Mouse (Mus musculus): ENCODE results near the gene Hoxa7. TPM values are rescaled to one million over a fixed set of nuclear protein-coding genes. Genes with fewer than 3 reads are reported as not detected.
A peak's percentile ranks its signal among the peaks of the same experiment; 100 is the strongest.

Gene Hoxa7
- polyA plus RNA-seq, 1 experiment from 2014 or later: 14.9 TPM

DNA sequence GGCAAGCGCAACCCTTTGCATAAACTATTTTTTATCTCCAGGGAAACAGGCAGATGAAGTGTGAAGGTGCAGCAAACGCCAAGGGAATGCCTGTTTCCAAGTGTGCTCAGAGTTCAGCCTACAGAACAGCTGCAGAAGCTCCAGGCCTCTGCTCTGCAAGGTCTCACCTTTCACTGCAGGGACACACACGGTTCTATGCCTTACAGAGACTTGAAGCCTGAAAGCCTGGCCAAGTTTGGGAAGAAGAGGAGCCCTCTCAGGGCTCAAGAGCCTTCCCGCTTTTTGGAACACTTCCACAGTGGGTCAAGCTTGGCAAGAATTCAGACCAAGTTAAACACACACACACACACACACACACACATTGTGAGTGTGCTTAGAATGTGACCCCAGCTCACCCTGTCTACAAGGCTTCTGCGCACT lies 32.5 kb downstream of the Hoxa7 start:
- no peaks in the 10 kb centered on the region for H3K9me3 ChIP-seq

DNA sequence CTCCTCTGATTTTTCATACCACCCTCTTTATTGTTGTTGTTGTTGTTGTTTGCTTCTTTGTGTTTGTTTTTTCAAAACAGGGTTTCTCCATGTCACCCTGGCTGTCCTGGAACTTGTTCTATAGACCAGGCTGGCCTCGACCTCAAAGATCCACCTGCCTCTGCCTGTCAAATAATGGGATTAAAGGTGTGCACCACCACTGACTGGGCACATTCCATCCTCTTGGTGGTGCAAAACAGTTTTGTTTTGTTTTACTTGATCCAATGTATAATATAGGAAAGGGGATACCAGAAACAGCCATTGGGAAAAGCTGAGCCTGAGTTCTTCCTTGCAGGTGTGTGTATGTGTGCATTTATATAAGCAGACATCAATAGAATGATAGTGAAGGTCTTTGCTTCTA lies 35.2 kb downstream of the Hoxa7 start:
- Histone ChIP-seq H3K9ac (peak overlapping the region; percentile 95), H3K27ac (peak overlapping the region; percentile 99), H3K4me3 (0 out of 2 replicates have a peak overlapping the region, but pooled peaks have one; percentile 60), H3K27me3 (peaks cover 97% of the 10 kb centered on the region), H3K4me2 (peak overlapping the region; percentile 64), H3K4me1 (replicated peaks) (peaks cover 69% of the 10 kb centered on the region), H3K9me3 (no peaks in the 10 kb centered on the region), H3K36me3 (no peaks in the 10 kb centered on the region)
- ATAC-seq (ENCODE audit: low FRiP score): no peak
- WGBS: 29% methylated on average over 1 of the region's 1 CpGs

More for the DNA sequence above, 32.5 kb downstream of the Hoxa7 start:
- no peak for ATAC-seq (ENCODE audit: low FRiP score)
- Histone ChIP-seq H3K4me2 (peak overlapping the region; percentile 64), H3K9ac (peak overlapping the region; percentile 95), H3K36me3 (no peaks in the 10 kb centered on the region), H3K4me3 (peak overlapping the region; percentile 60), H3K27ac (peak overlapping the region; percentile 99), H3K4me1 (replicated peaks) (peaks cover 54% of the 10 kb centered on the region), H3K27me3 (peaks cover 95% of the 10 kb centered on the region)
- 9% methylated on average over 5 of the region's 5 CpGs for WGBS

DNA sequence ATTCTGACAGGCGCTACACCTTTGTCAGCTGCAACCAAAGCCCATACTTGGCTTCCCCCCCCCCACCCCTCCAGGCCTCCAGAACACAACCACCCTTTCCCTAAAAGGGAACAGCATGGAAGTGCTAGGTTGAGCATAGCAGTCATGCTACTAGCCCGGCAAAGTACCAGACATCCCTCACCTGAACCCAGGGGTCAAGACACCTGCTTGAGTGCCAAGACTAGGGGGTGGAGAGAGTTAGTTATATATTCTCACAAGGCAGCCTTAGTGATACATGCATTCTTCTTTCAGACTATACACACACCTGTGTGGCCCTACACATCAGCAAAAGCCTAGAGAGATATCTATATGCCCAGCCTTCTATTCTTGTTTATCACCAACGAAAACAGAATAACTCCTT lies 35.8 kb downstream of the Hoxa7 start:
- Histone ChIP-seq H3K36me3 (no peaks in the 10 kb centered on the region), H3K4me1 (replicated peaks) (peaks cover 71% of the 10 kb centered on the region), H3K27ac (peak overlapping the region; percentile 99), H3K27me3 (peaks cover 97% of the 10 kb centered on the region), H3K4me3 (peak overlapping the region; percentile 70), H3K4me2 (peak overlapping the region; percentile 88), H3K9ac (peak overlapping the region; percentile 71), H3K9me3 (no peaks in the 10 kb centered on the region)
- 15% methylated on average over 3 of the region's 3 CpGs for WGBS
- no peak for ATAC-seq (ENCODE audit: low FRiP score)

GRCm38 (mm10) chr6:52185222-52185621 lies 36.4 kb downstream of the Hoxa7 start:
- Histone ChIP-seq H3K27ac (peak overlapping the region; percentile 99), H3K4me3 (peak overlapping the region; percentile 70), H3K9ac (peak overlapping the region; percentile 71), H3K27me3 (peaks cover 97% of the 10 kb centered on the region), H3K36me3 (no peaks in the 10 kb centered on the region), H3K4me1 (replicated peaks) (peaks cover 77% of the 10 kb centered on the region), H3K9me3 (no peaks in the 10 kb centered on the region), H3K4me2 (peak overlapping the region; percentile 88)
- WGBS: 1% methylated on average over 19 of the region's 19 CpGs
- ATAC-seq (ENCODE audit: low FRiP score): no peak

GRCm38 (mm10) chr6:52184668-52185067 lies 37.0 kb downstream of the Hoxa7 start:
- Histone ChIP-seq H3K4me1 (replicated peaks) (peaks cover 78% of the 10 kb centered on the region), H3K27ac (peak overlapping the region; percentile 99), H3K36me3 (no peaks in the 10 kb centered on the region), H3K27me3 (peaks cover 97% of the 10 kb centered on the region), H3K4me3 (peak overlapping the region; percentile 70), H3K9me3 (no peaks in the 10 kb centered on the region), H3K9ac (peak overlapping the region; percentile 71), H3K4me2 (peak overlapping the region; percentile 88)
- ATAC-seq (ENCODE audit: low FRiP score): no peak
- WGBS: 5% methylated on average over 6 of the region's 6 CpGs

- Histone ChIP-seq H3K4me1 (replicated peaks) (peaks cover 70% of the 10 kb centered on the region), H3K36me3 (no peaks in the 10 kb centered on the region), H3K27me3 (peaks cover 97% of the 10 kb centered on the region)
Observed at GRCm38 (mm10) chr6:52183311-52184080, 38.2 kb downstream of the Hoxa7 start.

DNA sequence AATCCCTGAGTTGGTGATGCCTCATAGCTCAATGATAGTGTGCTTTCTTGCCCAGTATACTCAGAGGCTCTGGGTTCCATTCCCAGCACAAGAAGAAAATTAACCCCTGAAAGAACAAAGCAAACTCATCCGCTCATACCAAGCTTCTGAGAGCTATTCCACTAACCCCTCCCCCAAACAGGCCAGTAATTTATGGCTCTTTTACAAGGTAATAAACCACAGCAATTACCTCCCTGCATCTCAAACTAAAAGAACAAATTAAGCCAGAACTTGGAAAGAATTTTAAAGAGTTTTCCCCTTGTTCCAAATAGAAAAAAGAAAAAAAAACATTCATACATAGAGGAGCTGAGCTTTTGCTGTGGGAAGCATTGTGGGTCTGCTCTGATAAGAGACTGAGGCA lies 38.9 kb downstream of the Hoxa7 start:
- ATAC-seq (ENCODE audit: low FRiP score): no peak
- 18% methylated on average over 1 of the region's 1 CpGs for WGBS
- Histone ChIP-seq H3K27me3 (peaks cover 91% of the 10 kb centered on the region), H3K4me1 (replicated peaks) (peaks cover 64% of the 10 kb centered on the region), H3K4me3 (peak overlapping the region; percentile 70), H3K9me3 (no peaks in the 10 kb centered on the region), H3K4me2 (peak overlapping the region; percentile 88), H3K36me3 (no peaks in the 10 kb centered on the region), H3K27ac (peak overlapping the region; percentile 99), H3K9ac (peak overlapping the region; percentile 97)

More at GRCm38 (mm10) chr6:52183311-52184080, 38.2 kb downstream of the Hoxa7 start:
- WGBS: 11% methylated on average over 10 of the region's 10 CpGs
- Histone ChIP-seq H3K9ac (peak overlapping the region; percentile 71), H3K9me3 (no peaks in the 10 kb centered on the region), H3K27ac (peak overlapping the region; percentile 99), H3K4me2 (peak overlapping the region; percentile 88), H3K4me3 (peak overlapping the region; percentile 70)
- no peak for ATAC-seq (ENCODE audit: low FRiP score)

GRCm38 (mm10) chr6:52182030-52182429 lies 39.6 kb downstream of the Hoxa7 start:
- peak overlapping the region; percentile 70 for H3K4me3 ChIP-seq
- H3K4me2 ChIP-seq: peak overlapping the region; percentile 88
- H3K9me3 ChIP-seq: no peaks in the 10 kb centered on the region
- peaks cover 58% of the 10 kb centered on the region for H3K4me1 ChIP-seq (replicated peaks)
- H3K9ac ChIP-seq: peak overlapping the region; percentile 97
- no peak for ATAC-seq (ENCODE audit: low FRiP score)
- H3K36me3 ChIP-seq: no peaks in the 10 kb centered on the region
- peaks cover 84% of the 10 kb centered on the region for H3K27me3 ChIP-seq
- peak overlapping the region; percentile 99 for H3K27ac ChIP-seq
- 21% methylated on average over 2 of the region's 2 CpGs for WGBS

- Histone ChIP-seq H3K4me2 (peak overlapping the region; percentile 88), H3K27me3 (peaks cover 71% of the 10 kb centered on the region), H3K9ac (peak overlapping the region; percentile 97), H3K27ac (peak overlapping the region; percentile 99), H3K4me3 (peak overlapping the region; percentile 70), H3K9me3 (no peaks in the 10 kb centered on the region), H3K36me3 (no peaks in the 10 kb centered on the region), H3K4me1 (replicated peaks) (peaks cover 52% of the 10 kb centered on the region)
- 5% methylated on average over 3 of the region's 3 CpGs for WGBS
- no peak for ATAC-seq (ENCODE audit: low FRiP score)
Observed at GRCm38 (mm10) chr6:52180726-52181125, 40.9 kb downstream of the Hoxa7 start.

DNA sequence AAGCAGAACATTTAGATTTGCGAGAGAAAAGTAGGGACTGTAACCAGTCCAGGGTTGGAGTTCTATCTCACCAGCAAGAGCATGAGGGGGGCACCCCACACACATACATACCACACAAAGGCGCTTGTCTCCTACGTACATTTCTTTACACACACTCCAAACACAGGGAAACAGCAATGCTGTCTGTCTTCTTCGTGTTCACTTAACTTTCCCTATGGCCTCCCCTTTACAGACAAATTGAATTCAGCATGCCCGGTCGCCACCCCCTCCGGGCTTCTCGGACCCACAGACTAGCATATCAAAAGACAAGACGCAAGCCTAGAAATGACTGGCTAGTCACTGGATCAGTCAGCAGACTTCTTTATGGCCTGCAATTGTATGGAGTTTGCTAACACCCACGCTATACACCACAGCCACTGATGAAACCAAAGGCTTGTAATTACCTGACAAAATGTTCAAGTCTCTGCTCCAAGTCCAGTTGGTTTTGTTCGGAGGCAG lies 41.4 kb downstream of the Hoxa7 start:
- H3K9me3 ChIP-seq: no peaks in the 10 kb centered on the region
- peaks cover 48% of the 10 kb centered on the region for H3K4me1 ChIP-seq (replicated peaks)
- H3K27ac ChIP-seq: peak overlapping the region; percentile 99
- peaks cover 66% of the 10 kb centered on the region for H3K27me3 ChIP-seq
- H3K9ac ChIP-seq: peak overlapping the region; percentile 97
- WGBS: under 1% methylated on average over 11 of the region's 11 CpGs
- ATAC-seq (ENCODE audit: low FRiP score): no peak
- H3K4me3 ChIP-seq: peak overlapping the region; percentile 70
- peak overlapping the region; percentile 88 for H3K4me2 ChIP-seq
- H3K36me3 ChIP-seq: no peaks in the 10 kb centered on the region

DNA sequence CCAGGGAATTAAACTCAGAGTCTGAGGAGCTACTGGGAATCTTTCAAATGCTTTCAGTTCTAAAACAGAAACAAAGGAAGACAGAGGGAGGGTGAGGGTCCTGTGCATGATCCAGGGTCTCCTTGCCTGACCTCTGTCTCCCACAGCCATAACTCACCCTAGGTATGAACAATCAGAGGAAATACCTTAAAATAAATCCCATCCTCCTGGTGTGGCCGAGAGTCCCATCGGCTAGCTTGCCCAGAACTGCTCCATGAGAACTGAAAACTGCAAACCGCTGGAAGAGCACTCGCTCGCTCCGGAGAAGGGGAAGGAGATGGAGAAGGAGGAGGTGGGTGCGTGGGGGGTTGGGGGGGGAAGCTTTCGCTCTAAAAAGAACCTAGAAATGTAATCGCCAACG lies 42.0 kb downstream of the Hoxa7 start:
- Histone ChIP-seq H3K27ac (peak overlapping the region; percentile 99), H3K9me3 (no peaks in the 10 kb centered on the region), H3K27me3 (peaks cover 61% of the 10 kb centered on the region), H3K4me2 (peak overlapping the region; percentile 88), H3K4me1 (replicated peaks) (peaks cover 43% of the 10 kb centered on the region), H3K4me3 (peak overlapping the region; percentile 70), H3K9ac (peak overlapping the region; percentile 97), H3K36me3 (no peaks in the 10 kb centered on the region)
- ATAC-seq (ENCODE audit: low FRiP score): no peak
- 2% methylated on average over 10 of the region's 10 CpGs for WGBS

DNA sequence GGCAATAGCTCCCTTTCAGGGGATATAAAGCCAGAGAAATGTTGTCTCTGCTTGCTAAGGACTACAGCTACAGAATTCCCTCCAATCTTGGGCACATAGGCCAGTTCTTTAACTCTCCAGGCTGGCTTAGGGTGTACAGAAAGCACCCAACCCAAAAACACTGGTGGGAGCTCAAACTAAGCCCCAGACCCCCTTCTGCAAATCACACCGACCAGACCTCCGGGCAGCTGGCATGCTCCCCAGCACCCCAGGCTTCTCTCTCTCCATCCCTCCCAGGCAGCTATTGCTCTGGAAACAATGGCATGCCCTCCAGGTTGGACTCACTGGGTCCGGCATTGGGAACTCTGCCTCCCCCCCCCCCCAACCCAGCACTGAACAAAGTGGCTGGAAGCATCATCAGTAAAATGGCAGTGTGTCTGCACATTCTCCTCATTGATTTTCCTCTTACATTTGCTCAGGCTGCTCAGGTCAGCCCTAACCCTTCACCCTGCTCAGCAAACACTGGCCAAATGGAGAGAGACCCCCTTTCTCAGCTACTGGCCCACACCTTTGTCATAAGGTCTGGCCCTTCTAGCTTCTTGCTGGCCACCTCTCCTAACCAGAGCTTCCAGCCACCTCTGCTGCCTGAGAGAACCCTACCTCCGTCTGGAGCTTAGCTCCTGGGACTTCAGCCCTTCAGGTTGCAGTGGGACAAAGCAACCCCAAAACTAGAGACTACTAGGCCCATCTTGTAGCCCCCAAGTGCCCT lies 42.6 kb downstream of the Hoxa7 start:
- Histone ChIP-seq H3K36me3 (no peaks in the 10 kb centered on the region), H3K9ac (peak overlapping the region; percentile 97), H3K27me3 (peaks cover 55% of the 10 kb centered on the region), H3K9me3 (no peaks in the 10 kb centered on the region), H3K4me3 (peak overlapping the region; percentile 70), H3K27ac (peak overlapping the region; percentile 99), H3K4me2 (peak overlapping the region; percentile 88), H3K4me1 (replicated peaks) (peaks cover 37% of the 10 kb centered on the region)
- 1% methylated on average over 4 of the region's 4 CpGs for WGBS
- ATAC-seq (ENCODE audit: low FRiP score): 0 out of 2 replicates have a peak, but pooled peaks have one; percentile 5
